Mouse (Mus musculus) ES-Bruce4 (cell line): ENCODE data around the gene Ywhah. TPM values are rescaled to one million over a fixed set of nuclear protein-coding genes. Genes with fewer than 3 reads are reported as not detected.

Source experiments
- H3K27ac ChIP-seq: 2 replicates; pipeline ENCODE4 v1.5.1; 2012; ENCODE audit warnings: low read length, inconsistent platforms; ENCODE audit not compliant: insufficient read depth
- H3K27me3 ChIP-seq: 2 replicates; pipeline ENCODE4 v1.6.1; 2012; ENCODE audit warnings: mild to moderate bottlenecking, low read length, inconsistent platforms; ENCODE audit not compliant: control insufficient read depth, poor library complexity, insufficient read depth, severe bottlenecking
- H3K36me3 ChIP-seq: 2 replicates; pipeline ENCODE4 v1.6.1; 2012; ENCODE audit warnings: inconsistent platforms, mild to moderate bottlenecking, low read length, moderate library complexity; ENCODE audit not compliant: control insufficient read depth, poor library complexity, insufficient read depth, severe bottlenecking
- H3K4me1 ChIP-seq: one replicate; pipeline ENCODE4 v1.8.1; 2011; ENCODE audit warnings: low read length; ENCODE audit not compliant: control insufficient read depth, insufficient read depth
- H3K4me3 ChIP-seq: 2 replicates; pipeline ENCODE4 v1.5.1; 2011; ENCODE audit warnings: low read depth, mild to moderate bottlenecking, low read length
- H3K9ac ChIP-seq: 2 replicates; pipeline ENCODE4 v1.6.1; 2012; ENCODE audit warnings: low read depth, mild to moderate bottlenecking, inconsistent platforms; ENCODE audit not compliant: poor library complexity, severe bottlenecking
- H3K9me3 ChIP-seq: replicated peaks from 2 replicates; pipeline ENCODE4 v1.6.1; 2012; ENCODE audit warnings: mild to moderate bottlenecking, low read length, inconsistent platforms; ENCODE audit not compliant: control insufficient read depth, poor library complexity, insufficient read depth, severe bottlenecking
- CTCF ChIP-seq: IDR thresholded peaks from one replicate; pipeline ENCODE4 v1.8.1; 2011; ENCODE audit warnings: low read depth, low read length
- EP300 ChIP-seq: IDR thresholded peaks from 2 replicates; pipeline ENCODE4 v1.6.1; 2011; ENCODE audit warnings: low read depth, low read length; ENCODE audit not compliant: insufficient read depth
- POLR2A ChIP-seq: IDR thresholded peaks from one replicate; pipeline ENCODE4 v1.8.1; 2011; ENCODE audit warnings: low read length; ENCODE audit not compliant: insufficient read depth
- polyA plus RNA-seq: library from polyadenylated mRNA; stranded (reverse); fragments of >200 nt; gene quantifications from 2 replicates; pipeline ENCODE4 v1.2.4, GENCODE M21; 2011; ENCODE audit warnings: low read depth; ENCODE audit not compliant: missing spikeins, insufficient read depth, insufficient read length

Gene Ywhah
- polyA plus RNA-seq, 1 experiment, result 334 TPM

- H3K36me3 ChIP-seq, result no peaks in the 10 kb centered on the region
- no peak overlapping the region for H3K9ac ChIP-seq
- no peaks in the 10 kb centered on the region for H3K27me3 ChIP-seq
- TF ChIP-seq POLR2A, result no peak
- no peak for TF ChIP-seq CTCF
- TF ChIP-seq EP300, result no peak
- H3K27ac ChIP-seq, result no peak overlapping the region
- no peaks in the 10 kb centered on the region for H3K9me3 ChIP-seq
- peaks cover 5% of the 10 kb centered on the region for H3K4me1 ChIP-seq
- H3K4me3 ChIP-seq, result no peak overlapping the region
These were observed 11.2 kb upstream of the Ywhah start for GRCm38 (mm10) chr5:33007371-33007770.

- Histone ChIP-seq H3K4me1 (peaks cover 8% of the 10 kb centered on the region), H3K27me3 (no peaks in the 10 kb centered on the region), H3K27ac (no peak overlapping the region), H3K36me3 (no peaks in the 10 kb centered on the region), H3K9me3 (no peaks in the 10 kb centered on the region), H3K9ac (no peak overlapping the region), H3K4me3 (no peak overlapping the region)
- TF ChIP-seq POLR2A (no peak), EP300 (no peak), CTCF (no peak)
These were observed 9.3 kb upstream of the Ywhah start for GRCm38 (mm10) chr5:33009301-33009700.

GRCm38 (mm10) chr5:33009818-33010812 is 8.5 kb upstream of the Ywhah start:
- Histone ChIP-seq H3K27ac (no peak overlapping the region), H3K27me3 (no peaks in the 10 kb centered on the region)

GRCm38 (mm10) chr5:33011132-33012106 is 7.2 kb upstream of the Ywhah start:
- H3K36me3 ChIP-seq, result no peaks in the 10 kb centered on the region
- H3K27me3 ChIP-seq, result no peaks in the 10 kb centered on the region
- TF ChIP-seq POLR2A (no peak), EP300 (no peak), CTCF (no peak)
- no peak overlapping the region for H3K27ac ChIP-seq
- no peaks in the 10 kb centered on the region for H3K9me3 ChIP-seq
- peaks cover 8% of the 10 kb centered on the region for H3K4me1 ChIP-seq
- no peak overlapping the region for H3K4me3 ChIP-seq
- H3K9ac ChIP-seq, result no peak overlapping the region

More at GRCm38 (mm10) chr5:33009818-33010812, 8.5 kb upstream of the Ywhah start:
- Histone ChIP-seq H3K4me1 (peaks cover 8% of the 10 kb centered on the region), H3K4me3 (no peak overlapping the region), H3K9me3 (no peaks in the 10 kb centered on the region), H3K36me3 (no peaks in the 10 kb centered on the region), H3K9ac (no peak overlapping the region)
- TF ChIP-seq POLR2A (no peak), EP300 (no peak), CTCF (no peak)

GRCm38 (mm10) chr5:33014096-33014495 is 4.5 kb upstream of the Ywhah start:
- no peak overlapping the region for H3K27ac ChIP-seq
- H3K9ac ChIP-seq, result no peak overlapping the region
- H3K27me3 ChIP-seq, result no peaks in the 10 kb centered on the region
- TF ChIP-seq CTCF, result no peak
- no peak for TF ChIP-seq POLR2A
- no peak for TF ChIP-seq EP300
- no peaks in the 10 kb centered on the region for H3K9me3 ChIP-seq
- no peaks in the 10 kb centered on the region for H3K36me3 ChIP-seq
- peaks cover 6% of the 10 kb centered on the region for H3K4me1 ChIP-seq
- no peak overlapping the region for H3K4me3 ChIP-seq
